ENCODE assay signal across 9 mouse cellular contexts in genomic region chr4:151140368-151140982, GRCm38 (mm10). TPM values are rescaled to one million over a fixed set of nuclear protein-coding genes. Genes with fewer than 3 reads are reported as not detected.
DNase-seq lines count a peak whose midpoint lies in the region; ATAC-seq and TF ChIP-seq lines count a peak whose summit lies in the region.
"Had no signal": no experiment of that assay in that cellular context is flagged by ENCODE, and none has a peak within 500 bp of the region (broad histone marks: within the 10 kb centered on the region; RNA-seq: fewer than 3 reads in every experiment).

No protein-coding gene starts in this region.

- TF ChIP-seq POLR2A in limb, embryonic 14.5 days (IDR thresholded peaks at IDR 0.05; ENCODE audit: borderline replicate concordance, extremely low read depth, insufficient read depth, insufficient read length), result no peak

- no peak overlapping the region for H3K27ac ChIP-seq in heart, postnatal 0 days (ENCODE audit: low read depth)
- peak overlapping the region; percentile 96 for H3K27ac ChIP-seq in hindbrain, embryonic 15.5 days (replicated peaks)
- H3K27ac ChIP-seq in limb, embryonic 14.5 days (replicated peaks; ENCODE audit: low read depth, low read length), result no peak overlapping the region

- no peak overlapping the region for H3K9ac ChIP-seq in heart, postnatal 0 days (replicated peaks; ENCODE audit: low read depth, low read length)
- H3K9ac ChIP-seq in hindbrain, embryonic 15.5 days, result peak overlapping the region; percentile 14; the same call in 1 of the 2 replicates
- H3K9ac ChIP-seq in limb, embryonic 14.5 days (ENCODE audit: low read depth, low read length, severe bottlenecking), result no peak overlapping the region
- H3K9ac ChIP-seq: heart, embryonic 15.5 days had no signal

- no peak for ATAC-seq in heart, postnatal 0 days (ENCODE audit: insufficient read depth, low read depth)
- peak; percentile 77 for ATAC-seq in hindbrain, embryonic 15.5 days (ENCODE audit: low FRiP score, low read depth)
- no peak for ATAC-seq in limb, embryonic 14.5 days (ENCODE audit: low FRiP score, low read depth)
- ATAC-seq in megakaryocyte progenitor cell, adult 5-6 weeks (replicated peaks; ENCODE audit: poor library complexity), result no peak

- peaks cover 18% of the 10 kb centered on the region for H3K4me1 ChIP-seq in heart, postnatal 0 days (ENCODE audit: control insufficient read depth, insufficient read depth)
- peaks cover 44% of the 10 kb centered on the region for H3K4me1 ChIP-seq in hindbrain, embryonic 15.5 days (replicated peaks)
- H3K4me1 ChIP-seq in limb, embryonic 14.5 days (ENCODE audit: control insufficient read depth, insufficient read depth, low read length), result 0 out of 2 replicates have a peak, but pooled peaks cover 8% of the 10 kb centered on the region

- TF ChIP-seq CTCF in heart, postnatal 0 days (IDR thresholded peaks at IDR 0.05; ENCODE audit: low read depth), result no peak

- 0 out of 2 replicates have a peak, but pooled peaks cover 4% of the 10 kb centered on the region for H3K9me3 ChIP-seq in heart, postnatal 0 days (replicated peaks; ENCODE audit: control insufficient read depth, low read length)
- no peaks in the 10 kb centered on the region for H3K9me3 ChIP-seq in hindbrain, embryonic 15.5 days
- no peaks in the 10 kb centered on the region for H3K9me3 ChIP-seq in limb, embryonic 14.5 days (ENCODE audit: control insufficient read depth, low read length)
- H3K9me3 ChIP-seq: heart, embryonic 15.5 days had no signal

- no peak for TF ChIP-seq EP300 in heart, postnatal 0 days (IDR thresholded peaks at IDR 0.05; ENCODE audit: low read depth)

- H3K27me3 ChIP-seq in heart, postnatal 0 days (ENCODE audit: control insufficient read depth, insufficient read depth, low read length), result peaks cover 6% of the 10 kb centered on the region; the same call in 1 of the 2 replicates
- no peaks in the 10 kb centered on the region for H3K27me3 ChIP-seq in hindbrain, embryonic 15.5 days
- peaks cover 30% of the 10 kb centered on the region for H3K27me3 ChIP-seq in limb, embryonic 14.5 days (ENCODE audit: control insufficient read depth, insufficient read depth, low read length)

- no peak overlapping the region for H3K4me3 ChIP-seq in heart, postnatal 0 days (ENCODE audit: low read depth, low read length)
- H3K4me3 ChIP-seq in hindbrain, embryonic 15.5 days, result peak overlapping the region; percentile 22
- H3K4me3 ChIP-seq in limb, embryonic 14.5 days (replicated peaks; ENCODE audit: low read length), result no peak overlapping the region

- DNase-seq in heart, postnatal 0 days (ENCODE audit: low spot score), result no peak
- DNase-seq in heart, postnatal 14 days, result no peak
- DNase-seq in embryo, embryonic 11.5 days (ENCODE audit: low read depth, low spot score), result peak; percentile 80
- peak; percentile 49 for DNase-seq in limb, embryonic 14.5 days (ENCODE audit: low spot score)
- peak; percentile 94 for DNase-seq in telencephalon, adult 2 months (ENCODE audit: low read depth, low spot score)
- no peak for DNase-seq in gastrocnemius, adult 18-20 months (ENCODE audit: low spot score)

- WGBS in heart, postnatal 0 days, result 21% methylated on average over 20 of the region's 20 CpGs
- 5% methylated on average over 18 of the region's 20 CpGs for WGBS in hindbrain, embryonic 15.5 days
- 2% methylated on average over 19 of the region's 20 CpGs for WGBS in limb, embryonic 14.5 days

- no peaks in the 10 kb centered on the region for H3K36me3 ChIP-seq in heart, postnatal 0 days (replicated peaks; ENCODE audit: control insufficient read depth, insufficient read depth, low read length)
- H3K36me3 ChIP-seq in hindbrain, embryonic 15.5 days, result peaks cover 11% of the 10 kb centered on the region
- H3K36me3 ChIP-seq in limb, embryonic 14.5 days (ENCODE audit: control insufficient read depth, insufficient read depth, low read length), result no peaks in the 10 kb centered on the region
- H3K36me3 ChIP-seq: heart, embryonic 15.5 days had no signal

- 0 out of 2 replicates have a peak overlapping the region, but pooled peaks have one; percentile 40 for H3K4me2 ChIP-seq in heart, postnatal 0 days (ENCODE audit: low read depth, low read length)
- H3K4me2 ChIP-seq in hindbrain, embryonic 15.5 days, result peak overlapping the region; percentile 54
- no peak overlapping the region for H3K4me2 ChIP-seq in limb, embryonic 14.5 days (replicated peaks; ENCODE audit: low read depth, low read length, severe bottlenecking)

- intact Hi-C loops in heart, postnatal 14 days (cut with DNase I), result loop anchor here (5.0 kb wide), 1 partner anchor 173 kb away; no protein-coding TSS in a partner anchor

RNA-seq across cellular contexts. Expression of gene Gm13090, which starts 51.1 kb away (rescaled TPM):
- total RNA-seq in heart, postnatal 0 days (2014; rRNA removed; ENCODE audit: low replicate concordance), result not detected in 2 replicates
- polyA plus RNA-seq in heart, postnatal 0 days (2015; fragmentation: Nextera tagmentation; extraction: Ambion mirVana), result 0.26 TPM in 1 of 2 replicates, not detected in the other
- total RNA-seq in heart, postnatal 14 days (2021), result not detected
- not detected in 2 replicates for polyA plus RNA-seq in hindbrain, embryonic 15.5 days (2015; fragmentation: Nextera tagmentation; extraction: Ambion mirVana)
- not detected in 2 replicates for polyA plus RNA-seq in limb, embryonic 14.5 days (2012; rRNA removed)
- polyA plus RNA-seq in limb, embryonic 14.5 days (2014; fragmentation: Nextera tagmentation; extraction: Ambion mirVana), result not detected in 2 replicates
- not detected for total RNA-seq in gastrocnemius, adult 18-20 months (2021)
- total RNA-seq in megakaryocyte progenitor cell, adult 5-6 weeks (2015), result not detected in 2 replicates
- not detected in 2 replicates for total RNA-seq in megakaryocyte progenitor cell, adult 5-6 weeks (2017)
- polyA plus RNA-seq: heart, embryonic 15.5 days had no signal

Comparison
In these comparisons a context has a peak if more than half of its experiments do, and no peak if none do; other contexts are left out.
1. DNase-seq: peak in embryo, embryonic 11.5 days (single experiment), limb, embryonic 14.5 days (single experiment) and telencephalon, adult 2 months (single experiment); none in heart, postnatal 0 days (single experiment), heart, postnatal 14 days (0 of 2) and gastrocnemius, adult 18-20 months (single experiment).